Mouse (Mus musculus): Measurements from ENCODE around the gene Pyroxd1.

DNA sequence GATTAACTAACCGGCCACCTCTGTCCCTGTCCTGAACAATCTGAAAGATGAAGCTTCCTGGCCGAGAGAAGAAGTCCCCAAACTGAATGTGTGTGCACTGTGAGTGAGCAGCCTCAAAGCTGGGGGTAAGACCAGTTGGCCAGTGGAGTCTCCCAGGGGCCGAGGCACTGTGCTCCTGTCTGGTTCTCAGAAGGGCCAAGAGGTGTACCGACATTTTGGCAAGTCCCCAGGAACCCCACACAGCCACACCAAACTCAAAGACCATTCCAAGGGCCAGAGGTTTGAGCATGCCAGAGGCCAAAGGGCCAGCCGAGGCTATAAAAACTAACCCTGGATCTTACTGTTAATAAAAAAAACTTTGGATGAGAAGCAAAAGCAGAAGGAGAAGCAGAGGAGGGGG is 31.2 kb upstream of the Pyroxd1 start:
- TF ChIP-seq E2F4 (IDR thresholded peaks at IDR 0.05; ENCODE audit: insufficient read depth) (no peak), SRF (IDR thresholded peaks at IDR 0.05; ENCODE audit: control insufficient read depth, insufficient read length, low read depth) (no peak), MAX (IDR thresholded peaks at IDR 0.05; ENCODE audit: low read depth) (no peak), POLR2A (IDR thresholded peaks at IDR 0.05; ENCODE audit: insufficient read length, low read depth) (no peak), TCF3 (IDR thresholded peaks at IDR 0.05; ENCODE audit: insufficient read length, low read depth) (no peak), TCF12 (IDR thresholded peaks at IDR 0.05; ENCODE audit: insufficient read depth, poor library complexity, severe bottlenecking) (no peak), CEBPB (IDR thresholded peaks at IDR 0.05; ENCODE audit: insufficient read depth, poor library complexity, severe bottlenecking) (no peak), MYOD1 (IDR thresholded peaks at IDR 0.05; ENCODE audit: control insufficient read depth in 1 of 3, insufficient read length in 2 of 3, low read depth in 2 of 3) (no peak)
